Comparison of ENCODE assay signal across 8 mouse cellular contexts in the genomic region with DNA sequence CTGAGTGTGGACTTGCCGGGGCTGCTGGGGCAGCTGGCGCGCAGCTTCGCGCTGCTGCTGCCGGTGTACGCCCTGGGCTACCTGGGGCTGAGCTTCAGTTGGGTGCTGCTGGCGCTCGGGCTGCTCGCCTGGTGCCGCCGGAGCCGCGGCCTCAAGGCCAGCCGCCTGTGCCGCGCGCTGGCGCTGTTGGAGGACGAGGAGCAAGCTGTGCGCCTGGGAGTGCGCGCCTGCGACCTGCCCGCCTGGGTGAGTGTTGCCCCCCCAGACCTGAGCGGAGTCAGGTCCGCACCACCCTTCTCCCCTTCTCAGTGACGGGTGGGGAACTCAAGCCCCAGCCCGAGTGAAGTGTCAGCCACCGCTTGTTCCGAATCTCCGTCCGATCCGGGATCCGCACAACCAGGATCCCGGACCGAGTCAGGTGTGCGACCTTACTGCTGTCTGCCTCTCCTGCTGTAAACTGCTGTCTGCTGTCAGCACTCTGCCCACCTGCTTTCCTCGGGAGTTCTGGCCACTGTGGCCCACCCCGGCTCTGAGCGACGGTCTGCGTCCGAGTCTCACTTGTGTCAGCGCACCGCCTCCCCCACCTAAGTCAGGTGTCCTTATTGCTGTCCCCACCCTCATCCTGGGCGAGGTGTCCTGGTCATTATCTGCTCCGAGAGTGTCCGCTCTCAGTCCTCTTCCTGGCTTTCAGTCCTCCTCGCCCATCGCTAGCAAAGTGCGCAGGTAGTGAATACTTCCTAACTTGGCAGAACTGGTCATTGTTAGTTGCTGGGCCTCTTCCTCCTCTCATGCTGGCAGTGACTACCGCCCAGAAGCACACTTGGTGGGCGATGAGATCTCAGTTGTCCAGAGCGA. TPM values are rescaled to one million over a fixed set of nuclear protein-coding genes. Genes with fewer than 3 reads are reported as not detected.
DNase-seq lines count a peak whose midpoint lies in the region; ATAC-seq and TF ChIP-seq lines count a peak whose summit lies in the region.

No protein-coding gene starts in this region.

- TF ChIP-seq POLR2A in limb, embryonic 14.5 days (IDR thresholded peaks at IDR 0.05; ENCODE audit: borderline replicate concordance, extremely low read depth, insufficient read depth, insufficient read length) = no peak

- peak overlapping the region; percentile 80 for H3K4me2 ChIP-seq in intestine, postnatal 0 days (replicated peaks; ENCODE audit: low read depth)
- H3K4me2 ChIP-seq in limb, embryonic 14.5 days (replicated peaks; ENCODE audit: low read depth, low read length, severe bottlenecking) = peak overlapping the region; percentile 82
- H3K4me2 ChIP-seq in midbrain, embryonic 13.5 days (replicated peaks) = peak overlapping the region; percentile 99

- no peak for TF ChIP-seq CTCF in intestine, postnatal 0 days (IDR thresholded peaks at IDR 0.05; ENCODE audit: low read depth)

- intact Hi-C loops in gastrocnemius, postnatal 14 days (cut with DNase I; ENCODE audit: low total_unique reads) = no loop called here

- H3K9me3 ChIP-seq in intestine, postnatal 0 days (ENCODE audit: control insufficient read depth) = no peaks in the 10 kb centered on the region
- no peaks in the 10 kb centered on the region for H3K9me3 ChIP-seq in limb, embryonic 14.5 days (ENCODE audit: control insufficient read depth, low read length)
- H3K9me3 ChIP-seq in midbrain, embryonic 13.5 days = no peaks in the 10 kb centered on the region

- H3K4me1 ChIP-seq in intestine, postnatal 0 days (replicated peaks; ENCODE audit: control insufficient read depth, insufficient read depth, low read length) = no peaks in the 10 kb centered on the region
- 0 out of 2 replicates have a peak, but pooled peaks cover 3% of the 10 kb centered on the region for H3K4me1 ChIP-seq in limb, embryonic 14.5 days (ENCODE audit: control insufficient read depth, insufficient read depth, low read length)
- H3K4me1 ChIP-seq in midbrain, embryonic 13.5 days (replicated peaks) = peaks cover 21% of the 10 kb centered on the region

- no peaks in the 10 kb centered on the region for H3K36me3 ChIP-seq in intestine, postnatal 0 days (ENCODE audit: control insufficient read depth, insufficient read depth)
- H3K36me3 ChIP-seq in limb, embryonic 14.5 days (ENCODE audit: control insufficient read depth, insufficient read depth, low read length) = no peaks in the 10 kb centered on the region
- H3K36me3 ChIP-seq in midbrain, embryonic 13.5 days = no peaks in the 10 kb centered on the region

- peak; percentile 55 for ATAC-seq in intestine, postnatal 0 days
- ATAC-seq in limb, embryonic 14.5 days (ENCODE audit: low FRiP score, low read depth) = peak; percentile 32; the same call in 1 of the 2 replicates
- peak; percentile 3; the same call in 1 of the 2 replicates for ATAC-seq in midbrain, embryonic 13.5 days

- DNase-seq in urinary bladder, adult 2 months (ENCODE audit: low spot score) = peak; percentile 50
- DNase-seq in urinary bladder, postnatal 10 days (ENCODE audit: low spot score) = no peak
- DNase-seq in cerebellum, postnatal 36 days = peak; percentile 38 to 57
- peak; percentile 56 for DNase-seq in gastrocnemius, postnatal 14 days
- DNase-seq in limb, embryonic 14.5 days (ENCODE audit: low spot score) = no peak
- DNase-seq in spleen, postnatal 14 days (ENCODE audit: low spot score in 2 of 2) = peak; percentile 16 to 28

- peak overlapping the region; percentile 92 for H3K4me3 ChIP-seq in intestine, postnatal 0 days (ENCODE audit: low read depth, low read length)
- peak overlapping the region; percentile 96 for H3K4me3 ChIP-seq in limb, embryonic 14.5 days (replicated peaks; ENCODE audit: low read length)
- peak overlapping the region; percentile 82 for H3K4me3 ChIP-seq in midbrain, embryonic 13.5 days (replicated peaks)

- WGBS in intestine, postnatal 0 days = under 1% methylated on average over 55 of the region's 55 CpGs
- WGBS in limb, embryonic 14.5 days = 3% methylated on average over 50 of the region's 55 CpGs
- under 1% methylated on average over 55 of the region's 55 CpGs for WGBS in midbrain, embryonic 13.5 days

- peak overlapping the region; percentile 97 for H3K9ac ChIP-seq in intestine, postnatal 0 days (ENCODE audit: low read depth, low read length)
- peak overlapping the region; percentile 92 for H3K9ac ChIP-seq in limb, embryonic 14.5 days (ENCODE audit: low read depth, low read length, severe bottlenecking)
- peak overlapping the region; percentile 89 for H3K9ac ChIP-seq in midbrain, embryonic 13.5 days (replicated peaks)

- no peaks in the 10 kb centered on the region for H3K27me3 ChIP-seq in intestine, postnatal 0 days (replicated peaks; ENCODE audit: control insufficient read depth, insufficient read depth, low read length)
- no peaks in the 10 kb centered on the region for H3K27me3 ChIP-seq in limb, embryonic 14.5 days (ENCODE audit: control insufficient read depth, insufficient read depth, low read length)
- no peaks in the 10 kb centered on the region for H3K27me3 ChIP-seq in midbrain, embryonic 13.5 days

- peak overlapping the region; percentile 99 for H3K27ac ChIP-seq in intestine, postnatal 0 days (ENCODE audit: low read depth, low read length)
- H3K27ac ChIP-seq in limb, embryonic 14.5 days (replicated peaks; ENCODE audit: low read depth, low read length) = peak overlapping the region; percentile 97
- peak overlapping the region; percentile 97 for H3K27ac ChIP-seq in midbrain, embryonic 13.5 days

RNA-seq across cellular contexts. Expression of a gene that starts 0.7 kb away (rescaled TPM):
- 21.5 and 34.7 TPM in 2 replicates for polyA plus RNA-seq in urinary bladder, adult 2 months (2012; rRNA removed)
- 10 to 100 TPM; 21.2 to 22.8 TPM for total RNA-seq in gastrocnemius, postnatal 14 days (2021)
- polyA plus RNA-seq in intestine, postnatal 0 days (2015; fragmentation: Nextera tagmentation; extraction: Ambion mirVana) = 14.1 and 14.9 TPM in 2 replicates
- polyA plus RNA-seq in limb, embryonic 14.5 days (2012; rRNA removed) = 13.7 and 15.9 TPM in 2 replicates
- 29.7 and 30.3 TPM in 2 replicates for polyA plus RNA-seq in limb, embryonic 14.5 days (2014; fragmentation: Nextera tagmentation; extraction: Ambion mirVana)
- 10.6 TPM in 2 replicates for polyA plus RNA-seq in midbrain, embryonic 13.5 days (2015; fragmentation: Nextera tagmentation; extraction: Ambion mirVana)

RNA-seq across cellular contexts. Expression of a gene that starts 6.5 kb away (rescaled TPM):
- not detected in 2 replicates for polyA plus RNA-seq in urinary bladder, adult 2 months (2012; rRNA removed)
- total RNA-seq in gastrocnemius, postnatal 14 days (2021) = not detected
- not detected in 2 replicates for polyA plus RNA-seq in intestine, postnatal 0 days (2015; fragmentation: Nextera tagmentation; extraction: Ambion mirVana)
- polyA plus RNA-seq in limb, embryonic 14.5 days (2012; rRNA removed) = not detected in 2 replicates
- not detected in 2 replicates for polyA plus RNA-seq in limb, embryonic 14.5 days (2014; fragmentation: Nextera tagmentation; extraction: Ambion mirVana)
- not detected in 2 replicates for polyA plus RNA-seq in midbrain, embryonic 13.5 days (2015; fragmentation: Nextera tagmentation; extraction: Ambion mirVana)

RNA-seq across cellular contexts. Expression of a gene that starts 18.8 kb away (rescaled TPM):
- polyA plus RNA-seq in urinary bladder, adult 2 months (2012; rRNA removed) = 12.5 and 16.4 TPM in 2 replicates
- 1 to 10 TPM; 5.4 to 5.6 TPM for total RNA-seq in gastrocnemius, postnatal 14 days (2021)
- polyA plus RNA-seq in intestine, postnatal 0 days (2015; fragmentation: Nextera tagmentation; extraction: Ambion mirVana) = 4.4 and 6.5 TPM in 2 replicates
- polyA plus RNA-seq in limb, embryonic 14.5 days (2012; rRNA removed) = 20.7 and 22.4 TPM in 2 replicates
- polyA plus RNA-seq in limb, embryonic 14.5 days (2014; fragmentation: Nextera tagmentation; extraction: Ambion mirVana) = 25.9 and 29.1 TPM in 2 replicates
- polyA plus RNA-seq in midbrain, embryonic 13.5 days (2015; fragmentation: Nextera tagmentation; extraction: Ambion mirVana) = 19.6 and 20.5 TPM in 2 replicates

Comparison
In these comparisons a context has a peak if more than half of its experiments do, and no peak if none do; other contexts are left out.
1. DNase-seq: peak in urinary bladder, adult 2 months (single experiment), cerebellum, postnatal 36 days (2 of 2), gastrocnemius, postnatal 14 days (single experiment) and spleen, postnatal 14 days (2 of 2); none in urinary bladder, postnatal 10 days (single experiment) and limb, embryonic 14.5 days (single experiment).
2. ATAC-seq: peak in every context shown above with its lines; median percentile 55 in intestine, postnatal 0 days; 32 in limb, embryonic 14.5 days; 3 in midbrain, embryonic 13.5 days.
3. Peak in every context shown above with its lines, with median percentiles within 50 percentile points of each other: H3K27ac ChIP-seq, H3K4me2 ChIP-seq, H3K4me3 ChIP-seq and H3K9ac ChIP-seq.